8 mouse cellular contexts compared by ENCODE assay signal in the genomic region with DNA sequence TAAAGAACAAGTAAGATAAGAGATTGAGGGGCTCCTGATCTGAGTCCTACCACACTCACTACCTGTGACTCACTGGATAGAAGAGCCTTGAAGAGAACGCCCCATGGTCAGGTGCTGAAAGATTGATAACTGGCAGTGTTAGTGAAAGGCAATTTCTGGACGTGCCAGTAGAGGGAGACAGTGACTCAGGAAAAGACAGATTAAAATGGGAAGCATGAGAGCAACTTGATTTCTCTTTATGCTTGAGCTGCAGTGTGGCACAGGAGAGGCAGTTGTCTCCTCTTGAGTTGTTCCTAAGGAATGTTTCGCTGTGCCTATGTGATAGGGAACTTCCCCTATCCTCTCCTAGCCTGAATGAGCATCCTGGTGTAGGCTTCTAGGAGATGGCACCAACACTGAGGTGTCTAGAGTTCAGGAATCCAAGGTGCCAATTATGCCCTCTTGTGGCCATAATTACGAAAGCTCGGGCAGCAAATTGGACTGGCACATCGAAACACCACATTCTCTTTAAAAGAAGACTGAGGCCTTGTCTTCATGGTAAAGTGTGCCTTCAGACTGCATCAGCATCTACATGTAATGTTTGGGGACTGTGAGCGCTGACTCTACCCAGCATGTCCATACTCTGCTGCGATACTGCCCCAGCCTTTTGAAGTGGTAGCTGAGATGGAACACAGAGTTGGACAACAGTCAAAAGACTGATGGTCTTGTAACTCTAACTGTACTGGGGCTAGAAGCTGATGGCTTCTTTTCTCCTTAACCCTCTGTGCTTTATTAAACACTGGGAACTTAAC. TPM values are rescaled to one million over a fixed set of nuclear protein-coding genes. Genes with fewer than 3 reads are reported as not detected.
DNase-seq lines count a peak whose midpoint lies in the region; ATAC-seq and TF ChIP-seq lines count a peak whose summit lies in the region.

No protein-coding gene starts in this region.

- DNase-seq in G1E (ENCODE audit: low spot score): no peak
- DNase-seq in cerebellum, adult 18-20 months: peak; percentile 76 to 77
- DNase-seq in forebrain, postnatal 0 days: peak; percentile 85
- DNase-seq in heart, postnatal 36 days: peak; percentile 84 to 86
- peak; percentile 91 for DNase-seq in layer of hippocampus, adult 11-12 months (ENCODE audit: low spot score)
- peak; percentile 70 for DNase-seq in liver, postnatal 0 days
- DNase-seq in testis, postnatal 10 days (ENCODE audit: low spot score): peak; percentile 83

- no peak overlapping the region for H3K27ac ChIP-seq in forebrain, postnatal 0 days (ENCODE audit: low read depth, low read length)
- H3K27ac ChIP-seq in liver, postnatal 0 days (ENCODE audit: low read depth): no peak overlapping the region
- no peak overlapping the region for H3K27ac ChIP-seq in neural tube, embryonic 13.5 days (replicated peaks)

- no peaks in the 10 kb centered on the region for H3K27me3 ChIP-seq in G1E (ENCODE audit: insufficient read depth, low read length)
- no peaks in the 10 kb centered on the region for H3K27me3 ChIP-seq in forebrain, postnatal 0 days (ENCODE audit: insufficient read depth, low read length)
- H3K27me3 ChIP-seq in liver, postnatal 0 days (ENCODE audit: insufficient read depth, low read length): no peaks in the 10 kb centered on the region
- H3K27me3 ChIP-seq in neural tube, embryonic 13.5 days: no peaks in the 10 kb centered on the region

- no peaks in the 10 kb centered on the region for H3K36me3 ChIP-seq in G1E (replicated peaks)
- no peaks in the 10 kb centered on the region for H3K36me3 ChIP-seq in forebrain, postnatal 0 days (ENCODE audit: insufficient read depth)
- H3K36me3 ChIP-seq in liver, postnatal 0 days (replicated peaks; ENCODE audit: insufficient read depth, low read length): no peaks in the 10 kb centered on the region
- no peaks in the 10 kb centered on the region for H3K36me3 ChIP-seq in neural tube, embryonic 13.5 days

- peaks cover 6% of the 10 kb centered on the region for H3K4me1 ChIP-seq in G1E (ENCODE audit: insufficient read depth, low read depth, low read length)
- H3K4me1 ChIP-seq in forebrain, postnatal 0 days (ENCODE audit: insufficient read depth): no peaks in the 10 kb centered on the region
- no peaks in the 10 kb centered on the region for H3K4me1 ChIP-seq in liver, postnatal 0 days (ENCODE audit: insufficient read depth)
- H3K4me1 ChIP-seq in neural tube, embryonic 13.5 days (replicated peaks): no peaks in the 10 kb centered on the region

- 37% methylated on average over 8 of the region's 8 CpGs for WGBS in forebrain, postnatal 0 days
- 36% methylated on average over 8 of the region's 8 CpGs for WGBS in liver, postnatal 0 days (ENCODE audit: insufficient replicate concordance)
- 49% methylated on average over 8 of the region's 8 CpGs for WGBS in neural tube, embryonic 13.5 days

- ATAC-seq in G1E (ENCODE audit: extremely low read depth, insufficient number of reproducible peaks, low FRiP score, poor library complexity, severe bottlenecking): peak; percentile 86
- peak; percentile 89 for ATAC-seq in forebrain, postnatal 0 days
- ATAC-seq in liver, postnatal 0 days: peak; percentile 71
- 0 out of 2 replicates have a peak, but pooled peaks have one; percentile 50 for ATAC-seq in neural tube, embryonic 13.5 days (ENCODE audit: low read depth)

- no peak for TF ChIP-seq EP300 in liver, postnatal 0 days (IDR thresholded peaks at IDR 0.05; ENCODE audit: low read depth)

- peak; percentile 59 for TF ChIP-seq CTCF in G1E (IDR thresholded peaks at IDR 0.05; ENCODE audit: low read depth, low read length)
- TF ChIP-seq CTCF in forebrain, postnatal 0 days (IDR thresholded peaks at IDR 0.05; ENCODE audit: low read depth): peak; percentile 86
- TF ChIP-seq CTCF in liver, postnatal 0 days (IDR thresholded peaks at IDR 0.05; ENCODE audit: low read depth): peak; percentile 90

- H3K4me3 ChIP-seq in G1E (ENCODE audit: low read depth, low read length): no peak overlapping the region
- no peak overlapping the region for H3K4me3 ChIP-seq in forebrain, postnatal 0 days (ENCODE audit: low read depth, low read length)
- no peak overlapping the region for H3K4me3 ChIP-seq in liver, postnatal 0 days (ENCODE audit: low read depth, low read length)
- H3K4me3 ChIP-seq in neural tube, embryonic 13.5 days: no peak overlapping the region

- H3K9ac ChIP-seq in forebrain, postnatal 0 days: no peak overlapping the region
- H3K9ac ChIP-seq in liver, postnatal 0 days (replicated peaks): no peak overlapping the region
- no peak overlapping the region for H3K9ac ChIP-seq in neural tube, embryonic 13.5 days

- intact Hi-C loops in heart, postnatal 36 days (cut with DNase I): loop anchor here (1.0 to 5.0 kb wide), 3 partner anchors 22 to 99 kb away; a partner anchor contains a TSS

- no peak overlapping the region for H3K4me2 ChIP-seq in forebrain, postnatal 0 days (ENCODE audit: low read depth)
- no peak overlapping the region for H3K4me2 ChIP-seq in liver, postnatal 0 days (ENCODE audit: low read depth, low read length)
- no peak overlapping the region for H3K4me2 ChIP-seq in neural tube, embryonic 13.5 days

- no peaks in the 10 kb centered on the region for H3K9me3 ChIP-seq in G1E (replicated peaks)
- H3K9me3 ChIP-seq in forebrain, postnatal 0 days (ENCODE audit: low read length): no peaks in the 10 kb centered on the region
- no peaks in the 10 kb centered on the region for H3K9me3 ChIP-seq in liver, postnatal 0 days (ENCODE audit: low read length)
- no peaks in the 10 kb centered on the region for H3K9me3 ChIP-seq in neural tube, embryonic 13.5 days

RNA-seq across cellular contexts. Expression of a gene that starts 13.5 kb away (rescaled TPM):
- not detected in 2 replicates for total RNA-seq in G1E (2014; fragmentation: Nextera tagmentation)
- not detected in 2 replicates for total RNA-seq in G1E (2017)
- not detected in 2 replicates for polyA plus RNA-seq in G1E (2012)
- 0.67 TPM in 1 of 2 replicates, not detected in the other for total RNA-seq in forebrain, postnatal 0 days (2014; rRNA removed)
- not detected in 2 replicates for polyA plus RNA-seq in forebrain, postnatal 0 days (2015; fragmentation: Nextera tagmentation; extraction: Ambion mirVana)
- under 1 TPM in 1 of 2 experiments, not detected in 1; 0.70 TPM for total RNA-seq in heart, postnatal 36 days (2021)
- polyA plus RNA-seq in liver, postnatal 0 days (2015; fragmentation: Nextera tagmentation; extraction: Ambion mirVana): not detected in 2 replicates
- polyA plus RNA-seq in neural tube, embryonic 13.5 days (2015; fragmentation: Nextera tagmentation; extraction: Ambion mirVana): not detected in 2 replicates

RNA-seq across cellular contexts. Expression of a gene that starts 16.4 kb away (rescaled TPM):
- total RNA-seq in G1E (2014; fragmentation: Nextera tagmentation) (not detected in 2 replicates), G1E (2017) (not detected in 2 replicates)
- not detected in 2 replicates for polyA plus RNA-seq in G1E (2012)
- not detected in 2 replicates for total RNA-seq in forebrain, postnatal 0 days (2014; rRNA removed)
- not detected in 2 replicates for polyA plus RNA-seq in forebrain, postnatal 0 days (2015; fragmentation: Nextera tagmentation; extraction: Ambion mirVana)
- 1 to 10 TPM in 1 of 2 experiments, under 1 TPM in 1; 0.68 to 1.2 TPM for total RNA-seq in heart, postnatal 36 days (2021)
- polyA plus RNA-seq in liver, postnatal 0 days (2015; fragmentation: Nextera tagmentation; extraction: Ambion mirVana): 0.82 and 1.1 TPM in 2 replicates
- polyA plus RNA-seq in neural tube, embryonic 13.5 days (2015; fragmentation: Nextera tagmentation; extraction: Ambion mirVana): not detected in 2 replicates

RNA-seq across cellular contexts. Expression of a gene that starts 24.2 kb away (rescaled TPM):
- total RNA-seq in G1E (2014; fragmentation: Nextera tagmentation) (36.9 and 46.5 TPM in 2 replicates), G1E (2017) (71.8 and 77.7 TPM in 2 replicates)
- polyA plus RNA-seq in G1E (2012): 82.2 and 105 TPM in 2 replicates
- total RNA-seq in forebrain, postnatal 0 days (2014; rRNA removed): 495 and 652 TPM in 2 replicates
- 1,133 and 1,187 TPM in 2 replicates for polyA plus RNA-seq in forebrain, postnatal 0 days (2015; fragmentation: Nextera tagmentation; extraction: Ambion mirVana)
- total RNA-seq in heart, postnatal 36 days (2021): 1,000 to 10,000 TPM; 1,014 to 1,057 TPM
- polyA plus RNA-seq in liver, postnatal 0 days (2015; fragmentation: Nextera tagmentation; extraction: Ambion mirVana): 296 and 313 TPM in 2 replicates
- 512 and 524 TPM in 2 replicates for polyA plus RNA-seq in neural tube, embryonic 13.5 days (2015; fragmentation: Nextera tagmentation; extraction: Ambion mirVana)

RNA-seq across cellular contexts. Expression of a gene that starts 31.4 kb away (rescaled TPM):
- not detected in 2 replicates for total RNA-seq in G1E (2014; fragmentation: Nextera tagmentation)
- total RNA-seq in G1E (2017): 0.27 TPM in 1 of 2 replicates, not detected in the other
- polyA plus RNA-seq in G1E (2012): not detected in 2 replicates
- total RNA-seq in forebrain, postnatal 0 days (2014; rRNA removed): not detected in 2 replicates
- not detected in 2 replicates for polyA plus RNA-seq in forebrain, postnatal 0 days (2015; fragmentation: Nextera tagmentation; extraction: Ambion mirVana)
- total RNA-seq in heart, postnatal 36 days (2021): not detected
- polyA plus RNA-seq in liver, postnatal 0 days (2015; fragmentation: Nextera tagmentation; extraction: Ambion mirVana): not detected in 2 replicates
- not detected in 2 replicates for polyA plus RNA-seq in neural tube, embryonic 13.5 days (2015; fragmentation: Nextera tagmentation; extraction: Ambion mirVana)

RNA-seq across cellular contexts. Expression of a gene that starts 52.7 kb away (rescaled TPM):
- total RNA-seq in G1E (2014; fragmentation: Nextera tagmentation) (not detected in 2 replicates), G1E (2017) (not detected in 2 replicates)
- polyA plus RNA-seq in G1E (2012): not detected in 2 replicates
- not detected in 2 replicates for total RNA-seq in forebrain, postnatal 0 days (2014; rRNA removed)
- polyA plus RNA-seq in forebrain, postnatal 0 days (2015; fragmentation: Nextera tagmentation; extraction: Ambion mirVana): not detected in 2 replicates
- not detected for total RNA-seq in heart, postnatal 36 days (2021)
- 1.0 and 1.2 TPM in 2 replicates for polyA plus RNA-seq in liver, postnatal 0 days (2015; fragmentation: Nextera tagmentation; extraction: Ambion mirVana)
- polyA plus RNA-seq in neural tube, embryonic 13.5 days (2015; fragmentation: Nextera tagmentation; extraction: Ambion mirVana): not detected in 2 replicates
